Mouse (Mus musculus) MEL (cell line): Measurements from ENCODE around the gene Car4. TPM values are rescaled to one million over a fixed set of nuclear protein-coding genes. Genes with fewer than 3 reads are reported as not detected.

ENCODE experiments used
- DNase-seq: peaks from one replicate; pipeline ENCODE4 v3.0.0; 2011; ENCODE audit warnings: low read depth, low spot score
- H3K27ac ChIP-seq: 2 replicates; pipeline ENCODE4 v1.5.1; 2012; ENCODE audit warnings: low read depth, mild to moderate bottlenecking, control low read depth, low read length, moderate library complexity; ENCODE audit not compliant: control insufficient read depth
- H3K27me3 ChIP-seq, 2 experiments: fragments of 150-350 bp in 1 of 2; sonication (generic) in 1 of 2; 2 replicates each; pipeline ENCODE4 v1.6.1; 2012; ENCODE audit warnings: low read length in 2 of 2, mild to moderate bottlenecking in 2 of 2, improper control_type of control experiment in 1 of 2, moderate library complexity in 1 of 2; ENCODE audit not compliant: insufficient read depth in 2 of 2, control insufficient read depth in 1 of 2
- H3K36me3 ChIP-seq, 2 experiments: 2 replicates each; pipeline ENCODE4 v1.6.1; 2012 to 2014; ENCODE audit warnings: low read length in 2 of 2, improper control_type of control experiment in 1 of 2, inconsistent platforms in 1 of 2, mild to moderate bottlenecking in 1 of 2; ENCODE audit not compliant: insufficient read depth in 2 of 2, control insufficient read depth in 1 of 2
- H3K4me1 ChIP-seq, 2 experiments: fragments of 150-350 bp in 1 of 2; sonication (generic) in 1 of 2; 2 replicates each; pipeline ENCODE4 v1.6.1; 2012; ENCODE audit warnings: low read length in 2 of 2, improper control_type of control experiment in 1 of 2, mild to moderate bottlenecking in 1 of 2; ENCODE audit not compliant: insufficient read depth in 2 of 2, control insufficient read depth in 1 of 2
- H3K4me3 ChIP-seq, 2 experiments: fragments of 150-350 bp in 1 of 2; sonication (generic) in 1 of 2; 2 replicates each; pipeline ENCODE4 v1.5.1; 2012; ENCODE audit warnings: low read depth in 2 of 2, low read length in 2 of 2, mild to moderate bottlenecking in 2 of 2, moderate library complexity in 2 of 2, control low read depth in 1 of 2, improper control_type of control experiment in 1 of 2; ENCODE audit not compliant: control insufficient read depth in 1 of 2, insufficient read depth in 1 of 2
- H3K79me2 ChIP-seq: 2 replicates; pipeline ENCODE4 v1.6.1; 2012; ENCODE audit warnings: mild to moderate bottlenecking, low read length, moderate library complexity; ENCODE audit not compliant: control insufficient read depth, poor library complexity, insufficient read depth
- H3K9ac ChIP-seq: 2 replicates; pipeline ENCODE4 v1.6.1; 2012; ENCODE audit warnings: low read depth, mild to moderate bottlenecking, control low read depth, low read length, moderate library complexity; ENCODE audit not compliant: control insufficient read depth, poor library complexity, severe bottlenecking
- H3K9me3 ChIP-seq: fragments of 150-350 bp; sonication (generic); replicated peaks from 2 replicates; pipeline ENCODE4 v1.6.1; 2012; ENCODE audit warnings: mild to moderate bottlenecking, low read length, improper control_type of control experiment, moderate library complexity; ENCODE audit not compliant: insufficient read depth
- BHLHE40 ChIP-seq: IDR thresholded peaks from 2 replicates; pipeline ENCODE4 v1.6.1; 2012; ENCODE audit warnings: low read depth, mild to moderate bottlenecking, inconsistent platforms, low read length, improper control_type of control experiment, borderline replicate concordance
- CHD1 ChIP-seq: IDR thresholded peaks from 2 replicates; pipeline ENCODE4 v1.6.1; 2012; ENCODE audit warnings: low read depth, mild to moderate bottlenecking, inconsistent platforms, low read length, improper control_type of control experiment
- CTCF ChIP-seq, 3 experiments: IDR thresholded peaks in 2 of 3; conservative IDR thresholded peaks in 1 of 3; 2 replicates each; pipeline ENCODE4 v1.5.1; 2011 to 2012; ENCODE audit warnings: low read length in 3 of 3, low read depth in 2 of 3, mild to moderate bottlenecking in 2 of 3, improper control_type of control experiment in 1 of 3, inconsistent platforms in 1 of 3, mixed read lengths in 1 of 3, moderate library complexity in 1 of 3; ENCODE audit not compliant: control insufficient read depth in 1 of 3, insufficient read depth in 1 of 3, poor library complexity in 1 of 3, severe bottlenecking in 1 of 3
- EP300 ChIP-seq, 2 experiments: IDR thresholded peaks; 2 replicates each; pipeline ENCODE4 v1.6.1; 2011; ENCODE audit warnings: improper control_type of control experiment in 2 of 2, low read length in 2 of 2, low read depth in 1 of 2, mild to moderate bottlenecking in 1 of 2
- ETS1 ChIP-seq: IDR thresholded peaks from 2 replicates; pipeline ENCODE4 v1.6.1; 2012; ENCODE audit warnings: low read depth, mild to moderate bottlenecking, inconsistent platforms, low read length, improper control_type of control experiment, moderate library complexity
- HCFC1 ChIP-seq: IDR thresholded peaks from 2 replicates; pipeline ENCODE4 v1.6.1; 2012; ENCODE audit warnings: low read depth, mild to moderate bottlenecking, inconsistent platforms, low read length, improper control_type of control experiment, moderate library complexity
- KAT2A ChIP-seq: conservative IDR thresholded peaks from 2 replicates; pipeline ENCODE4 v1.6.1; 2012; ENCODE audit warnings: low read depth, low read length, improper control_type of control experiment, inconsistent platforms
- MAFK ChIP-seq: IDR thresholded peaks from 2 replicates; pipeline ENCODE4 v1.6.1; 2011; ENCODE audit warnings: low read depth, mild to moderate bottlenecking, low read length, improper control_type of control experiment, borderline replicate concordance
- MAX ChIP-seq: IDR thresholded peaks from 2 replicates; pipeline ENCODE4 v1.6.1; 2011; ENCODE audit warnings: low read length, improper control_type of control experiment
- MAZ ChIP-seq: IDR thresholded peaks from 2 replicates; pipeline ENCODE4 v1.6.1; 2012; ENCODE audit warnings: low read depth, mild to moderate bottlenecking, inconsistent platforms, low read length, improper control_type of control experiment
- MXI1 ChIP-seq: IDR thresholded peaks from 2 replicates; pipeline ENCODE4 v1.6.1; 2011; ENCODE audit warnings: mild to moderate bottlenecking, low read depth, low read length, improper control_type of control experiment
- MYC ChIP-seq: IDR thresholded peaks from 2 replicates; pipeline ENCODE4 v1.6.1; 2011; ENCODE audit warnings: low read depth, mild to moderate bottlenecking, low read length, improper control_type of control experiment, moderate library complexity
- NELFE ChIP-seq: IDR thresholded peaks from 2 replicates; pipeline ENCODE4 v1.6.1; 2011; ENCODE audit warnings: low read depth, low read length, improper control_type of control experiment
- POLR2A ChIP-seq, 2 experiments: IDR thresholded peaks; 2 replicates each; pipeline ENCODE4 v1.6.1; 2011 to 2012; ENCODE audit warnings: low read length in 2 of 2, mild to moderate bottlenecking in 2 of 2, control low read depth in 1 of 2, improper control_type of control experiment in 1 of 2, low read depth in 1 of 2, moderate library complexity in 1 of 2; ENCODE audit not compliant: control insufficient read depth in 1 of 2, insufficient read depth in 1 of 2, poor library complexity in 1 of 2
- POLR2AphosphoS5 ChIP-seq: IDR thresholded peaks from 2 replicates; pipeline ENCODE4 v1.6.1; 2012; ENCODE audit warnings: low read depth, borderline replicate concordance, mild to moderate bottlenecking, inconsistent platforms, low read length, moderate library complexity, mixed read lengths
- RAD21 ChIP-seq: IDR thresholded peaks from 2 replicates; pipeline ENCODE4 v1.6.1; 2011; ENCODE audit warnings: mild to moderate bottlenecking, low read depth, low read length, improper control_type of control experiment
- RCOR1 ChIP-seq: IDR thresholded peaks from 2 replicates; pipeline ENCODE4 v1.6.1; 2012; ENCODE audit warnings: low read depth, mild to moderate bottlenecking, inconsistent platforms, low read length, improper control_type of control experiment
- SIN3A ChIP-seq: IDR thresholded peaks from 2 replicates; pipeline ENCODE4 v1.6.1; 2012; ENCODE audit warnings: low read length, improper control_type of control experiment, inconsistent platforms
- SMC3 ChIP-seq: IDR thresholded peaks from 2 replicates; pipeline ENCODE4 v1.6.1; 2011; ENCODE audit warnings: low read depth, low read length, improper control_type of control experiment
- TAL1 ChIP-seq: IDR thresholded peaks from 2 replicates; pipeline ENCODE4 v1.6.1; 2012; ENCODE audit warnings: mild to moderate bottlenecking, inconsistent platforms, low read length, moderate library complexity, mixed read lengths
- TBP ChIP-seq: IDR thresholded peaks from 2 replicates; pipeline ENCODE4 v1.8.0; 2011; ENCODE audit warnings: low read depth, low read length, improper control_type of control experiment
- TCF12 ChIP-seq: IDR thresholded peaks from 2 replicates; pipeline ENCODE4 v1.6.1; 2014; ENCODE audit warnings: low read depth, mild to moderate bottlenecking, inconsistent platforms, low read length, improper control_type of control experiment, moderate library complexity
- UBTF ChIP-seq: IDR thresholded peaks from 2 replicates; pipeline ENCODE4 v1.6.1; 2012; ENCODE audit warnings: low read depth, mild to moderate bottlenecking, inconsistent platforms, low read length, improper control_type of control experiment, moderate library complexity, borderline replicate concordance; ENCODE audit not compliant: insufficient read depth
- ZC3H11A ChIP-seq: IDR thresholded peaks from 2 replicates; pipeline ENCODE4 v1.6.1; 2012; ENCODE audit warnings: low read depth, mild to moderate bottlenecking, inconsistent platforms, low read length, improper control_type of control experiment
- ZMIZ1 ChIP-seq: IDR thresholded peaks from 2 replicates; pipeline ENCODE4 v1.6.1; 2012; ENCODE audit warnings: low read depth, mild to moderate bottlenecking, inconsistent platforms, low read length, improper control_type of control experiment, moderate library complexity
- ZNF384 ChIP-seq: IDR thresholded peaks from 2 replicates; pipeline ENCODE4 v1.6.1; 2012; ENCODE audit warnings: low read depth, mild to moderate bottlenecking, inconsistent platforms, low read length, improper control_type of control experiment
- polyA plus RNA-seq, 2 experiments: library from polyadenylated mRNA; stranded (reverse) in 1 of 2; unstranded in 1 of 2; fragments of >175 nt in 1 of 2; fragments of >200 nt in 1 of 2; gene quantifications; 2 replicates each; pipeline versions ENCODE4 v1.2.1 to v1.2.4; 2012; ENCODE audit warnings: low replicate concordance in 2 of 2, low read depth in 1 of 2; ENCODE audit not compliant: insufficient read length in 2 of 2, insufficient read depth in 1 of 2, missing spikeins in 1 of 2
- total RNA-seq: library from RNA; depleted of rRNA; stranded (reverse); fragments of 300-350 nt; gene quantifications from 2 replicates; pipeline ENCODE4 v1.2.3, GENCODE M21; 2012

Car4 gene
- total and polyA plus RNA-seq, 3 experiments: not detected

- Histone ChIP-seq H3K36me3 (peaks cover 0 to 19% of the 10 kb centered on the region in 2 experiments; a peak in 2 of 4 replicates), H3K4me1 (peaks cover 0 to 17% of the 10 kb centered on the region in 2 experiments; a peak in 3 of 4 replicates), H3K9me3 (no peaks in the 10 kb centered on the region), H3K9ac (peak overlapping the region; percentile 56), H3K4me3 (peak overlapping the region; percentile 60 to 97), H3K27ac (peak overlapping the region; percentile 23), H3K79me2 (peaks cover 12% of the 10 kb centered on the region), H3K27me3 (peaks cover 0 to 1% of the 10 kb centered on the region in 2 experiments; a peak in 2 of 4 replicates)
- no peak for TF ChIP-seq TAL1
- no peak for TF ChIP-seq BHLHE40
- TF ChIP-seq TBP: no peak
- no peak for TF ChIP-seq CHD1
- 0 out of 4 replicates have a peak, but pooled peaks of 1 of the 2 experiments have one; percentile 12 for TF ChIP-seq EP300 (IDR thresholded peaks at IDR 0.05; ENCODE audit: low read depth in 1 of 2, low read length in 2 of 2)
- no peak for TF ChIP-seq CTCF (IDR thresholded peaks at IDR 0.05 in 2 of 3, conservative IDR thresholded peaks at IDR 0.05 in 1 of 3; ENCODE audit: control insufficient read depth in 1 of 3, insufficient read depth in 1 of 3, low read depth in 2 of 3, low read length in 3 of 3, poor library complexity in 1 of 3, severe bottlenecking in 1 of 3)
- TF ChIP-seq POLR2AphosphoS5: no peak
- no peak for TF ChIP-seq MAX
- no peak for DNase-seq
These were observed 40.8 kb upstream of the Car4 start for GRCm38 (mm10) chr11:84916703-84917300.

GRCm38 (mm10) chr11:84918425-84918824 lies 39.2 kb upstream of the Car4 start:
- Histone ChIP-seq H3K4me3 (peak overlapping the region; percentile 52 to 61), H3K9me3 (no peaks in the 10 kb centered on the region), H3K4me1 (peaks cover 0 to 17% of the 10 kb centered on the region in 2 experiments; a peak in 3 of 4 replicates), H3K9ac (peak overlapping the region; percentile 69), H3K79me2 (peaks cover 12% of the 10 kb centered on the region), H3K36me3 (peaks cover 0 to 19% of the 10 kb centered on the region in 2 experiments; a peak in 2 of 4 replicates), H3K27me3 (peaks cover 6 to 7% of the 10 kb centered on the region in 2 experiments), H3K27ac (peak overlapping the region; percentile 50; the same call in 1 of the 2 replicates)
- DNase-seq: peak; percentile 97
- TF ChIP-seq ETS1 (peak; percentile 25; the same call in 1 of the 2 replicates), MAX (peak; percentile 56; the same call in 1 of the 2 replicates), ZNF384 (peak; percentile 84), ZC3H11A (peak; percentile 79), POLR2AphosphoS5 (no peak), RCOR1 (no peak; the same call in 1 of the 2 replicates), UBTF (no peak), TAL1 (no peak), SIN3A (peak; percentile 82), MYC (peak; percentile 76), ZMIZ1 (0 out of 2 replicates have a peak, but pooled peaks have one; percentile 54), SMC3 (peak; percentile 92), MAZ (peak; percentile 39; the same call in 1 of the 2 replicates), MXI1 (peak; percentile 66), KAT2A (no peak), BHLHE40 (no peak), NELFE (peak; percentile 52), MAFK (no peak), HCFC1 (peak; percentile 64; the same call in 1 of the 2 replicates), CTCF (IDR thresholded peaks at IDR 0.05 in 2 of 3, conservative IDR thresholded peaks at IDR 0.05 in 1 of 3; ENCODE audit: control insufficient read depth in 1 of 3, insufficient read depth in 1 of 3, low read depth in 2 of 3, low read length in 3 of 3, poor library complexity in 1 of 3, severe bottlenecking in 1 of 3) (peak; percentile 86 to 99 (median 97)), POLR2A (IDR thresholded peaks at IDR 0.05; ENCODE audit: control insufficient read depth in 1 of 2, insufficient read depth in 1 of 2, low read depth in 1 of 2, low read length in 2 of 2, poor library complexity in 1 of 2) (peak in 1 of 2 experiments; percentile 19; a peak in 1 of 4 replicates), TCF12 (peak; percentile 44; the same call in 1 of the 2 replicates), RAD21 (peak; percentile 90), EP300 (IDR thresholded peaks at IDR 0.05; ENCODE audit: low read depth in 1 of 2, low read length in 2 of 2) (peak in 1 of 2 experiments; percentile 8; a peak in 1 of 4 replicates)
